Mouse (Mus musculus): ENCODE results near the gene Akap6. TPM values are rescaled to one million over a fixed set of nuclear protein-coding genes. Genes with fewer than 3 reads are reported as not detected.

Gene Akap6
- polyA plus RNA-seq, 1 experiment from 2014 or later: 0.18 TPM

DNA sequence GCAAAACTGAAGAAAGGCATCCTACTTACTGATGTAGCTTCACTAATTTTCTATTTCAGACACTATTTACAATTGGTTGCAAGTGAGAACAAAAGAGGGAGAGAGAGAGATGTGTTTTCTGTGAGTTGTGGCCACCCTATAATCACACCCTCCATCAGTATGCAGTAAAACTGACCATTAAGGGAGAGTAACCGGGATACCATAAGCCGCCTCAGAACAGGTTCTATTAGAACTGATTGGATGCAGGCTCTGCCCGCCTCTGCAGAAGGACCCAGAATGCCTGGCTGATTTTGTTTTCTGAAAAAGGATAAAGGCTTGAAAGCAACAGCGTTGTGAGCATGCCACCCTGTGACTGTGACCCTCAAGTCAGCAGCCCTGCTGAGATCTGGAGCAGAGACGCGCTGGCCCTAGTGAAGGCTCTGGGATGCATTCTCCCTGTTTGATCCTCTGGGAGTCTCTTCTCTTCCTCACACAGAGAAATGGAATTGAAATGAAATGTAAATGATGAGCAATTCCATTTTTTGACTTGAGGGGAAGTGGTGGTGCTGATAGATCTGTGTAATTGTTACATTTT, 445.0 kb downstream of the Akap6 start:
- no peak for DNase-seq (ENCODE audit: low spot score)
- H3K4me1 ChIP-seq: peaks cover 14% of the 10 kb centered on the region
- 56% methylated on average over 6 of the region's 6 CpGs for WGBS
- H3K27ac ChIP-seq: no peak overlapping the region
- no peak overlapping the region for H3K4me3 ChIP-seq
- no peaks in the 10 kb centered on the region for H3K9me3 ChIP-seq (replicated peaks)
- no peaks in the 10 kb centered on the region for H3K36me3 ChIP-seq
- H3K27me3 ChIP-seq (ENCODE audit: low read depth, poor library complexity, severe bottlenecking): no peaks in the 10 kb centered on the region

DNA sequence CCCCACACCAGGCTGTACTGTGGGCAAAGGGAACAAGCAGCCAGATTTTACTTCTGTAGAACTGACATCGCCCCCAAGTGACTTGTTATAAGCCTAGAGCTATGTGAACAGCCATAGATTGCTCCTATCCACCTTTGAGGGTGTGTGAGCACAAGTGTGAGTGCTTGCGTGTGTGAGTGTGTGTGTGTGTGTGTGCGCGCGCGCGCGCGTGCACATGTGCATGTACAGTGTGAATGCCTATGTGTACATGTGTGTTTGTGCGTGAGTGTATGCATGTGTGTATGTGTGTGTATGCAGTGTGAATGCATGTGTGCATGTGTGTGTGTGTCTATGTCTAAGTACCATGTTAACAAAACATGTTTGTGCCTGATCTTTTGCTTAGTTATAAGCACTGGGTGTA, 445.6 kb downstream of the Akap6 start:
- no peaks in the 10 kb centered on the region for H3K36me3 ChIP-seq
- DNase-seq (ENCODE audit: low spot score): no peak
- no peaks in the 10 kb centered on the region for H3K9me3 ChIP-seq (replicated peaks)
- WGBS: 95% methylated on average over 10 of the region's 10 CpGs
- H3K27me3 ChIP-seq (ENCODE audit: low read depth, poor library complexity, severe bottlenecking): no peaks in the 10 kb centered on the region
- no peak overlapping the region for H3K27ac ChIP-seq
- H3K4me3 ChIP-seq: no peak overlapping the region
- peaks cover 14% of the 10 kb centered on the region for H3K4me1 ChIP-seq

DNA sequence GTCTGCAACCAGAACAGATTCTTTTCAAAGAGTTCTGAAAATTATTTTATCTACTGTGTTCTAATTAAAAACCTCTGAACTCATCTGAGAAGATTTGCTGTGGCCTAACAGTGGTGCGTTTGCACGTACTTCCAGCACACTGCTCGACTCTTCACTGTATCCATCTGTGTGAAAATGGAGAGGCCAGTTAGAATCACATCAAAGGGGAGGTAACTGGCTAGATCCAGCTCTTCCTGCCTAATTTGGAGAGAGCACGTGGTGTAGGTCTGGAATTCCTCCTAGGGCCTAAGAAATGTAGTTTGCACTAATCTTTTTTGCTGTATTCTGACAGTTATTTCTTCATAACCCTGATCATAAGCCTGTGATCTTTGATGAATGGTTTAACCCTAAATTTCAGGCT, 446.3 kb downstream of the Akap6 start:
- Histone ChIP-seq H3K4me3 (no peak overlapping the region), H3K9me3 (replicated peaks) (no peaks in the 10 kb centered on the region), H3K27me3 (ENCODE audit: low read depth, poor library complexity, severe bottlenecking) (no peaks in the 10 kb centered on the region), H3K4me1 (peaks cover 14% of the 10 kb centered on the region), H3K36me3 (no peaks in the 10 kb centered on the region), H3K27ac (no peak overlapping the region)
- WGBS: 40% methylated on average over 4 of the region's 4 CpGs
- no peak for DNase-seq (ENCODE audit: low spot score)

DNA sequence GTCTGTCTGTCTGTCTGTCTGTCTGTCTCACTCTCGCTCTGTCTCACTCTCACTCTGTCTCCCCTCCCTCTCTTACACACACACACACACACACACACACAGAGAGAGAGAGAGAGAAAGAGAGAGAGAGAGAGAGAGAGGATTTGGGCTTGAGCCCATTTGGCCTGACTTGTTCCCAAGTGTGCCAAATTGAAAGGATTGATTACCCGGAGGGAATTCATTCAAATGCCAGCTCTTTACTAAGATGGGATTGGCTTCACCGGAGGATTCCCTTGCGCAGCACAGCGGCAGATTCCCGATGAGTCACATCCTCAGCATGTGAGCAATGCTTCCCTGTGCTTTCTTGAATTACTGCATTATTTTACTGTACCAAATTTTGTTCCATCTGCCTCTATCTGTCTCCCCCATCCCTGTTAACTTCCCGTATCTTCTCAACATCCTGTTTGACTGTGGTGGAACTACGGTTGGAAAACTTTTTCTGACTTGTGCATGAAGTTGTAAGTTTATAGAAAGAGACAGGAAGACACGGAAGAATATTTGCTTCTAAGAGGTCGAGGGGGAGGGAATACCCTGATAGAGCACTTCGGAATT, 447.4 kb downstream of the Akap6 start:
- Histone ChIP-seq H3K4me3 (no peak overlapping the region), H3K27me3 (ENCODE audit: low read depth, poor library complexity, severe bottlenecking) (no peaks in the 10 kb centered on the region), H3K27ac (no peak overlapping the region), H3K36me3 (no peaks in the 10 kb centered on the region), H3K4me1 (peaks cover 14% of the 10 kb centered on the region), H3K9me3 (replicated peaks) (no peaks in the 10 kb centered on the region)
- 80% methylated on average over 11 of the region's 11 CpGs for WGBS
- DNase-seq (ENCODE audit: low spot score): no peak

DNA sequence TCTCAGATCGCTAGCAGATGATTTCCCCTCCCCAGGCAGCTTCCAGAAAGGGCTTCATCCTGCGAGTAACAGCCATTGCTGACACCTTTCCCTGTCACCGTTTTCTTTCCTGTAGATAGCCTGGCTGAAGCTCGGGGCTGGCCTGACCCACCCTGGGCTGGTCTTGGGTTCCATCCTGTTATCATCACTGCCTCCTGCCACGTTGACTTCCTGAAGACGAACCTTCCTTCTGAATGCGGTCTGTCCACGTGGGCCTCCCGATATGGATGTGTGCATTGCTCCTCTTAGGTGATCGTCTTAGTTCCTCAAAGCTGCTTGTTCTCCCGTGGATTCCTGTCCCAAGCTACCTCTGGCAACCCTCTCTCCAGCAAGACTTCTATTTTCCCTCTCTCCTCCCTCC, 448.5 kb downstream of the Akap6 start:
- no peaks in the 10 kb centered on the region for H3K36me3 ChIP-seq
- no peak overlapping the region for H3K27ac ChIP-seq
- no peaks in the 10 kb centered on the region for H3K9me3 ChIP-seq (replicated peaks)
- H3K27me3 ChIP-seq (ENCODE audit: low read depth, poor library complexity, severe bottlenecking): no peaks in the 10 kb centered on the region
- peaks cover 12% of the 10 kb centered on the region for H3K4me1 ChIP-seq
- no peak for DNase-seq (ENCODE audit: low spot score)
- WGBS: 83% methylated on average over 11 of the region's 11 CpGs
- no peak overlapping the region for H3K4me3 ChIP-seq

DNA sequence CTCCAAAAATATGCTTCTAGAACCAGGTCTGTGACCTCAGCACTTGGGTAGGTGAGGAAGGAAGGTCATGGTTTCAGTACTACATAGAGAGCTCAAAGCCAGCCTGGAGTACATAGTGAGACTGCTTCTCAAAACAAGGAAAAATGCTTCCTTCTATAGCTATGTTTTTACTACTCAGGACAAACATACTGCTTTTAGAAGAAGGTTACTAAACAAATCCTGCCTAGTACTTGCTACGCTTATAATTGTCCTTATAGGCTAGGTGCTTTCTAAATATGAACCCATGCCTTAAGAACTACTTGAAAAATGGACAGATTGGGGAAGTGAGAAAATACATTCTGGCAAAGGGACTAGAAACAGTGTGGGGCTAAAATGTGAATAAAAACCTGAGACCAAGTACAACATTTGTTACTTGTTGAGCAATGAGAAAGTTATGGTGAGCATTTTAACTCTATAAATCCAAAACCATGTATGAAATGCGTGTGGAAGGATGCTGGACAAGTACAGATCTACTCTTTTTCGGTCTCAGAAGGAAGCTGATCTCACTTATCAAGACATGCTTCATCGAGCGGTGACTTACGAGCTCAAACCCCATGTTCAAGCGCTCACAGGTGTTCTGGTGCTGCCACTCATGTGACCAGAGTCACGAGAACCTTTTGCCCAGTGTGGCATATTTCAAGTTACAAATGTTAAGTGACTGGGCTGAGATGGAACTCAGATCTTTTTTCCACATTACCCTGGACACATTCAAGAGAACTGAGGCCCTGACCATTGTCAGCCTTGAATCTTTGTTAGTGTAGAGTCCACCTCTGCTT, 469.2 kb downstream of the Akap6 start:
- no peak overlapping the region for H3K27ac ChIP-seq
- no peak for DNase-seq (ENCODE audit: low spot score)
- no peaks in the 10 kb centered on the region for H3K9me3 ChIP-seq (replicated peaks)
- no peaks in the 10 kb centered on the region for H3K36me3 ChIP-seq
- no peaks in the 10 kb centered on the region for H3K27me3 ChIP-seq (ENCODE audit: low read depth, poor library complexity, severe bottlenecking)
- 91% methylated on average over 8 of the region's 8 CpGs for WGBS
- no peak overlapping the region for H3K4me3 ChIP-seq
- H3K4me1 ChIP-seq: no peaks in the 10 kb centered on the region

DNA sequence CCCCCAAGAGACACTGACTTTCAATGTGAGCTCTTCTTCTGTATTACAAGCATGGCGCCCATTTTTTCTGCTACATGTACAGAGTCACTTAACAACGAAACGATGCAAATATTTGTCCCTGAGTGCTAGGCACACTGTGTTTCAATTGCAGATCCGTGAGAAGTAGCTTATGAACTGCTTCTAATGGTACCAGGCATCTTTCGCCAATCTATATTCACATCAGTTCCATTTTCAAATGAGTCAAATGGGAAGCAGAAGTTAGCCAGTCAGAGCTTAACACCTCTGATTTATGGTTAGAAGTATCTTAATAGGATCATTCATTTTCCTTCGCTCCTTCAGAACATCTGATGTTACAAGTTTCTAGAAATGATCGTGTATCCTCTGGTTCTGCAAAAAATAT, 492.3 kb downstream of the Akap6 start:
- Histone ChIP-seq H3K9me3 (replicated peaks) (no peaks in the 10 kb centered on the region), H3K27ac (no peak overlapping the region), H3K36me3 (no peaks in the 10 kb centered on the region), H3K27me3 (ENCODE audit: low read depth, poor library complexity, severe bottlenecking) (no peaks in the 10 kb centered on the region), H3K4me3 (no peak overlapping the region), H3K4me1 (peaks cover 5% of the 10 kb centered on the region; the same call in 1 of the 2 replicates)
- 92% methylated on average over 7 of the region's 7 CpGs for WGBS
- DNase-seq (ENCODE audit: low spot score): no peak

DNA sequence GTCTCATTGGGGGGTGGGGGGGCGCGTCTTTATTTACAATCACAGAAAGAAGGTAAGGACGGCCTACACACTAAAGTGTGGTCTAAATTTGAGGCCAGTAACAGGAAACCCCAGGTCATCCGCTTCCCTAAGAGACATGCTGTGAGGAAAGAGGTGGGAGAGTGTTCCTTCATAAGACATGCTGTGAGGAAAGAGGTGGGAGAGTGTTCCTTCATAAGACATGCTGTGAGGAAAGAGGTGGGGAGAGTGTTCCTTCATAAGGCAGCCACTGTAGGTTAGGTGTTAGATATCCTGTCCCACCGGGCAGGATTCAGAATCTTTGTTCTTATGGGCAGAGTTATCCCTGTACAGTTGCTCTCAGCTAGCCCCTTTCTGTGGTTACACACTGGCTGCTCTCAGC, 494.5 kb downstream of the Akap6 start:
- Histone ChIP-seq H3K27ac (no peak overlapping the region), H3K27me3 (ENCODE audit: low read depth, poor library complexity, severe bottlenecking) (no peaks in the 10 kb centered on the region), H3K36me3 (no peaks in the 10 kb centered on the region), H3K4me1 (peaks cover 5% of the 10 kb centered on the region; the same call in 1 of the 2 replicates), H3K9me3 (replicated peaks) (no peaks in the 10 kb centered on the region), H3K4me3 (no peak overlapping the region)
- 72% methylated on average over 5 of the region's 5 CpGs for WGBS
- DNase-seq (ENCODE audit: low spot score): no peak

Other genes starting within 250 kb of the Akap6 start
- gene Arhgap5, start 195.4 kb upstream of the Akap6 start, polyA plus RNA-seq (2016; fragmentation: Nextera tagmentation; extraction: Ambion mirVana): 37.5 and 45.9 TPM in 2 replicates